Mouse (Mus musculus): ENCODE measurements around the gene Hoxb1.

Gene Hoxb1

GRCm38 (mm10) chr11:96365441-96366091, at the start of gene Hoxb1:
Gene Hoxb1, plus strand, starts transcription at chr11:96365752.
- no peak for DNase-seq

GRCm38 (mm10) chr11:96316696-96317607, 48.6 kb upstream of the Hoxb1 start:
- DNase-seq = no peak

- no peak for DNase-seq
Observed at GRCm38 (mm10) chr11:96317608-96318367, 47.8 kb upstream of the Hoxb1 start, which contains the start of gene Hoxb4. Gene Hoxb4, plus strand, starts transcription at chr11:96318267.

- no peak for DNase-seq
Observed at GRCm38 (mm10) chr11:96318368-96319070, 47.0 kb upstream of the Hoxb1 start.

- no peak for DNase-seq
Observed at GRCm38 (mm10) chr11:96319071-96319902, 46.3 kb upstream of the Hoxb1 start.

DNA sequence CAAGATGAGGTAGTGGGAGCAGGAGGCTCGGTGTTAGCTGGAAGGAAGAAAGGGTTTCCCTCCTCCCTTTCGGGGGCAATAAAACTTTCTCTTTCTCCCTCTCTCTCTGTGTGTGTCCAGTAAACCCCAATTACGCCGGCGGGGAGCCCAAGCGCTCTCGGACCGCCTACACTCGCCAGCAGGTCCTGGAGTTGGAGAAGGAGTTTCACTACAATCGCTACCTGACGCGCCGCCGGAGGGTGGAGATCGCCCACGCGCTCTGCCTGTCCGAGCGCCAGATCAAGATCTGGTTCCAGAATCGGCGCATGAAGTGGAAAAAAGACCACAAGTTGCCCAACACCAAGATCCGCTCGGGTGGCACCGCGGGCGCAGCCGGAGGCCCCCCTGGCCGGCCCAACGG, 45.6 kb upstream of the Hoxb1 start:
- DNase-seq = no peak

DNA sequence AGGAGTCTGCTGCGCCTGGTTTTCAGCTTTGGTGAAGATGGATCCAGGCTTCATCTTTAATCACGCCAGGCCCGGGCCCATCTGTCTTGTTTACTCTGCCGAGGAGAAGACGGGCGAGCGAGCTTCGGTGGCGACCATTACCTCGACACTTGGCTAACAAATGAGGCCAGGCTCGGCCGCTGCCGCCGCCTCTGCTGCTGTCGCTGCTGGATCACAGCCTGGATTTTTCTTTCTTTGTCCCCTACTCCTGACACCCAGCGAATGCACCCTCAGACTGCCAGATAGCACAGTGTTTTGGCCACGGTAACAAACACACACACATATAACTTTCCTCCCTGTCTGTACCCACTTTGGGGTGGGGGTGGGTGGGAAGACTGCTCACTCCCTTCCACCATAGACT, 44.9 kb upstream of the Hoxb1 start:
- no peak for DNase-seq

DNA sequence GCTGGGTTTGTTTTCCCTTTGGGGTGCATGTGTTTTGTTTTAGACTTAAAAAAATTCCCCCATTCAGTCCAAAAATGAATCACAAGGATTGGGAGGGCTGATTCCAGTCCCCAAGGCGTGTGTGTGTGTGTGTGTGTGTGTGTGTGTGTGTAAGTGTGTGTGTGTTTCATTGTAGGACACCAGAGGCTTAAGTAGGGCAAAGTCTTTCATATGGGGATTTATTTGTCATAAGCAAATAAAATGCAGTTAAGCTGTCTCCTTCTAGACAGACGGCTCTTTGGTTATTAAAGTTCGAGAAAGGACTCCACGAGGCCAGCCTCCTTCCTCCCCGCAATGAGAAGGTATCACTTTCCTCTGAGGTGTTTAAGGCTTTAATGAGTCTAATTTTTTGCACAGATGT, 43.7 kb upstream of the Hoxb1 start:
- DNase-seq = no peak

DNA sequence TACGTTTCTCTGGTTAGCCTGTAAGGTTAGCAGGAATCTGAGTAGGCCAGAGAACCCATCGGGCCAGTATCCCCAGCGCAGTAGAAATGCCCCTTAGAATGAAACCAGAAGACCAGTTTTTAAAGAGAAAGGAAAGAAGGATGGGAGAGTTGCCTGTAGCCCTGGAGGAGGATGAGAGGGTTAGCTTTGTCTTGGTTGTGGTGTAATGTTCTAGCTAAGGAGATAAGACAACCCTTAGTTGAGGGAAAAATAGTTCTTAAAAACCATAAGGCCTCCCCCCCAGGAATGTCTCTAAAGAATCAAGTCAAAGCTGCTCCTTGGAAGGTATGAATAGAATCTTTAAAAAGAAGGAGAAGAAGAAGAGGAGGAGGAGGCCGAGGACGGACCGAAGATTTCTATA, 42.8 kb upstream of the Hoxb1 start:
- DNase-seq = no peak

- DNase-seq = no peak
Observed at GRCm38 (mm10) chr11:96323154-96323553, 42.4 kb upstream of the Hoxb1 start, which contains the start of gene Hoxb3. Gene Hoxb3, plus strand, starts transcription at chr11:96323326.

DNA sequence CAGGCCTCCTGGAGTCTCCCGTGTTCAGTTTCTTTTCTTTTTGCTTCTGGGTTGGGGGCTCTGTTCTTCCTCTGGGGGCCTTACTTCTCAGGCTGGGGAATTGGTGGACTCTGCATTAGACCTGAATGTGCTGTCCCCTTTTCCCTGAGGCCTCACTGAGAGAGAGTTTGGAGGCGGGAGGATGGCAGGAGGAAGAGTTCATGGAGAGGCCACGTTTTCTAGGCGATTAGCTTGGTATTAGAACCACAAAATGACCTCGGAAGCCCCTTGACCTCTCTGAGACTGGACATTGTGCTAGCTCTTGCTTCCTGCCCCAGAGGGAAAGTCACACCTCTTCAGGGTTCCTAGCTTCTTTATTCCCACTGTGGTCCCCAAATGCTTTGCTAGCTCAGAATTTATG, 41.4 kb upstream of the Hoxb1 start:
- no peak for DNase-seq

DNA sequence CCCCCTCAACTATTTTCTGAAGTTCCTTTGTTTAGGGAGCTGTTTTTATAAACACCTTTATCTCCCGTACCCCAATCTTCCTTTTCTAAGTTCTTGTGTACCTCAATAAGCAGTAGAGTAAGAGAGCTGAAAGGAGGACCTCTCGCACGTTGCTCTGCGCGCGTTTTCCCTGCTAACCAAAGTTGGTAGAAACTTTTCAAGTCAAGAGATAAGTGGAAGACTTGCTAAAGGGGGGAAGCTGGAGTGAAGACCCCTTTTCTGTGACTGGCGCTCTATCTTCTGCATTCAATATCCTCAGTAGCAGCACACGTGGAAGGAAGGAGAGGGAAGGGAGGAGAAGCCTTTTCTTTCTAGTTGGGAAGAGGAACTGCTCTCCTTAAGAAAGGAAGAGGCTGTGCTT, 40.6 kb upstream of the Hoxb1 start:
- DNase-seq = no peak

DNA sequence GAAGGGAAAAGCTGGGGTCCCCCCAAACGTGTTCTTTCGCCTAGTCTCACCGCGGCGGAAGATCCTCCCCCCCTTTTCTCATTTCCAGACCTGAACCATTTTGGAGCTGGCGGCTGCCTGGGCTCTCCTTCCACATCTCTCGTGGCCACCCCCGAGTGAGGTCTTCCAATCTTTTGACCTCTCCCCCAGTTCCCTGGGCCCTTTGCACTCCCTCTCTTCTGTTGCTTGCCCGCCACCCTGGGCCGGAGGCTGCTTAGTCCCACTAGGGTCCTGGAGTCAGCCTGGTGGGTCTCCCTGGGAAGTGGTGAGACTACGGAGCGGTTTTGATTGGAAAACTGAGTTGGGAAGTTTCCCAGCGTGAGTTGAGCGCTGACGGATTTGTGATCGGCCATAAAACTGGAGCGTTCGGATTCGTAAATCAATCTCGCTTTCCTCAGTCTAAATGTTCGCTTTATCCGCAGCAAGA, 39.8 kb upstream of the Hoxb1 start:
- DNase-seq = no peak

DNA sequence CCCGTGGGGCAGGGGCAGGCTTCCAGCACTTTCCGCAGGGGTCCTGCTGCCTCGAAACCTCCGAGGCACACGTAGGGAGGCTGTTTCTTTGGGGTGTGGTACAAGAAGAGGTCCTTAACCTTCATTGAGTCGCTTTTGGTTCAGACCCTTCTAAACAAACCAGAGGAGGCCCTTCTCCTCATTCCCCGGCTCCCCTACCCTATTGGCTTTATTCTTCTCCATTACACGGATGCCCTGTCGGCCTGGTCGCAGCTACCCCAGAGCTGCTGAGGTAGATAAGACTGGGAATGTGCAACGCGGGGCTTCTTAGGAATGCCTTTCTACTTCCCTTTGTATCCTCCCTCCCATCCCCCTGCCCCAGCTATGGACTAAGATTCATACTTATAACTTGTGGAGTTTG, 38.8 kb upstream of the Hoxb1 start:
- DNase-seq = no peak

DNA sequence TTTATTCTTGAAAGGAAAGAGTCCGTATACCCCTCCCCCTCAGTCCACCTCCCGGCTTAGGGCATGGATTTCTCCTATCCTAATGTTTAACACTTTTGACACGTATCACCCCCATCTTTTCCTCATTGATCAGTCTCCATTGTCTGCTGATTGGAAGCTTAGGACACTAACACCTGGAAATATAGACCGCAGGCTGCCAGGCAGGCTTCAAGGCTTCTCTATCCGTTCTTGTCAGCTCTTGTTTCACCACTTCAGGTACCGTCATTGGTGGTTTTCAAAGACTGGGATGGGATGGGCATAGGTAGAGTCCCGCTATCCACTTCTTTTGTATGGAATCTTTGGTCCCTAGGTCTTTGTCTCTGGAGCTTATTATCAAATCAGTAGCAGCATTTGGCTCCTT, 38.4 kb upstream of the Hoxb1 start:
- DNase-seq = no peak

DNA sequence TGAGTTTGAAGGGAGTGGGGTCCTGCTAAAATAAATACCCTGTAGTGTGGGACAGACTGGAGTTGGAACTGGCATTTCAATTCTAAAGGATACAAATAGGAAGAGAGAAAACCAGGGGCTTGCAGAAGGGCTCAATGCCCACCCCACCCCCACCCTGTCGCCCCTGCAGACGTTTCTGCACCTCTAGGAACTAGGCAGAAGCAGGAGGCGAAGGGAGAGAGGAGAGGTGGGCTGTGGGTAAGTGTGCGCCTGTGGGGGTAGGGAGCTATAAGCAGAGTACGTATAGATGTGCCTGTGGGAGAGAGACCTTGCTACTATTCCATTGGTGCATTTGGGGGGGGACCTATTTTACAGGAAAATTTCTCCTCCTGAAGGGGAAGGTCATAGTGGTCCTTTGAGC, 37.8 kb upstream of the Hoxb1 start:
- DNase-seq = no peak

- no peak for DNase-seq
Observed at GRCm38 (mm10) chr11:96328605-96329004, 36.9 kb upstream of the Hoxb1 start.

- no peak for DNase-seq
Observed at GRCm38 (mm10) chr11:96332105-96332504, 33.4 kb upstream of the Hoxb1 start.

DNA sequence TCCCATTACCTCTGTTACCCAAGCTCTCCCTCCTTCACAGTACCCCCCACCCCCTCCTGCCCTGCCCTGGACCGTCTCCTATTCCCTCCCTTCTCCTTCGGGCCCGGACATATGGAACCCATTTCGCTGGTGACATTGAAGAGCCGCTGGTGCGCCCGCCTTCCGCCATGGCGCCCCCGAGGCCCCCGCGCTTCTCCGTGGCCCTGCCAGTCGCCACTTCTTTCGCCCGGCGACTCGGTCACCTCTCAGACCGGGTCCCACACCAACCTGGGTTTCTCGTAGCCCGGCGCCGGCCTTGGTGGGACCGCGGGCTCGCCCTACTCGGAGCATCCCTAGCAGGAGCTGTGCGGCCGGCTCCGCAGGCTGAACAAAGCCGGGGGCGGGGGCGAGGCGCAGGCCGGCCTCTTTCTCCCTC, 32.9 kb upstream of the Hoxb1 start:
- DNase-seq = no peak

GRCm38 (mm10) chr11:96333241-96334001, 32.1 kb upstream of the Hoxb1 start:
- no peak for DNase-seq

DNA sequence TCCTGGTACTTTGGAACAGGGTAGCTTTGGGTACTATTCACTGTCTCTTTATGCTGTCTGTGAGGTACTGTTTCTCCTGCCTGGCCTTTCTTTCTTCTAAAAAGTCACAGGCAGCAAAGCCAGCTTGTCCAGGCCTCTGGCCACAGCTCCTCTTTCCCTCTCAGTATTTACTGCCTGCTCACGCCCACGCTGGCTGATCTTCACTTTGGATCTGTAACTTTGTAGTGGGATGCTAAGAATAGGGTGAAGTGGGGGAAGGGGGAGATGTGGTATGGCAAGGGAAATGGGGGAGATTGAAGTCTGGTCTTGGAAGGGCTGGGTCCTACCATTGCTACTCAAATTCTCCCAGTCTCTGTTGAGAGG, 31.6 kb upstream of the Hoxb1 start:
- DNase-seq = no peak

Measured in cerebellum, adult 9-10 months (tissue).